Mouse (Mus musculus) stomach, postnatal 0 days (tissue): Measurements from ENCODE around the gene Utrn.

Experiments
- CTCF ChIP-seq: IDR thresholded peaks from 2 replicates; pipeline ENCODE4 v1.5.1; 2016; ENCODE audit warnings: antibody characterized with exemption, low read depth, mild to moderate bottlenecking, moderate library complexity
- EP300 ChIP-seq: optimal IDR thresholded peaks from 2 replicates; pipeline ENCODE3; 2016; ENCODE audit warnings: antibody characterized with exemption

- TF ChIP-seq EP300 = no peak
- TF ChIP-seq CTCF = no peak
These were observed 8.8 kb downstream of the Utrn start for GRCm38 (mm10) chr10:12860331-12860730.
